Mouse (Mus musculus) left cerebral cortex, postnatal 25 days (tissue): ENCODE data around the gene Vps4b. TPM values are rescaled to one million over a fixed set of nuclear protein-coding genes. Genes with fewer than 3 reads are reported as not detected.

Experiments
- total RNA-seq, 2 experiments: library from RNA; stranded (reverse); gene quantifications; 2 replicates each; pipeline ENCODE4 v1.2.3; 2021

The Vps4b gene
- total RNA-seq, 2 experiments from 2014 or later, result 51.5 to 56.4 TPM

Other genes with a start within 250 kb of the Vps4b start
- 10 to 100 TPM; 15.5 to 16.1 TPM for gene Bcl2, start 82.5 kb downstream of the Vps4b start, total RNA-seq
- 10 to 100 TPM; 24.4 to 25.9 TPM for gene Kdsr, start 37.0 kb downstream of the Vps4b start, total RNA-seq
- under 1 TPM in 1 of 2 experiments, not detected in 1; 0.23 TPM for gene Serpinb5, start 64.4 kb upstream of the Vps4b start, total RNA-seq
- not detected for gene Serpinb12, start 137.7 kb upstream of the Vps4b start, total RNA-seq
- gene Serpinb13, start 184.3 kb upstream of the Vps4b start, total RNA-seq, result not detected